Mouse (Mus musculus) embryo, embryonic 9.5 days (tissue): ENCODE measurements at regions not wholly inside any gene's neighbourhood (a gene's known extent, or its start where the extent isn't known, plus 50 kb on each side); places are given as distances from the start of the nearest gene placed in this dataset.
"Not testable (repeated sequence)": the region's sequence is repeated elsewhere in the genome, so short reads cannot be mapped to it uniquely, and the experiment has no call there.

Source experiments
- DNase-seq: peaks from one replicate; pipeline ENCODE4 v3.0.0-alpha.2; 2017; ENCODE audit errors: extremely low spot score

DNA sequence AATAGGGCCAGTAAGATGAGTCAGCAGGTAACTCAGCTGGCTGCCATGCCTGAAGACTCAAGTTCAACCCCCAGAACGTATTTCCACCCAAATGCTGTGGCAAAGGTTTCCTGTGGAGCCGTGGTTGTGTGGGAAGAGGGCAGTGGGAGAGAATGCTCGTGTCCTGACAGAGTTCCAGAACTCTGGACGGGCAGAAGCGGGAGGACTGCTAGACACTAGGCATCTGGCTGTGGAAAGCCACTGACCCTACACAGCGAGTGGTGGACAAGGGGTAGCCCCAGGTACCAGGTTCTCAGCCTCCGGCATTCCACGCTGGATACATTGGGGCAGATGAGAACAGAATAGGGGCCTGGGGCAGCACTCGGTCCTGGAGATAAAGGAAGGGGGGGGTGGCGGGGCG is 69.6 kb upstream of the Acsl3 start:
- no peak for DNase-seq

DNA sequence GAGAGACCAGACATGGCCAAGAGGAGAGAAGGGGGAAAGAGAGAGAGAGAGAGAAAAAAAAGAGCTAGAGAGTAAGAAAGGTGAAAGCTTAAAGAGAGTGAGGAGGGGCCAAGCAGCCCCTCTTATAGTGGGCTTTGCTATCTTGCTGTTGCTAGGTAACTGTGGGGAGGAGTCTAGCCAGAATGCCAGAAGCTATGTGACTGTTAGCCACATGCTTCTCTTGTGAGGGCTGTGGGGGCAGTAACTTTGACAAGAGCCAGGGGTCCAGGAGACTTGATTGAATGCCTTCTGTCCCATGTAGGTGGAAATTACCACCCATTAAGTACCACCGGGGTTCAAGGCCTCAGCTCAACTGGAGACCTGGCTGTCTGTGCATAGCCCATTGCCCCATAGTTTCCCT is 69.0 kb upstream of the Acsl3 start:
- not testable (repeated sequence) for DNase-seq

DNA sequence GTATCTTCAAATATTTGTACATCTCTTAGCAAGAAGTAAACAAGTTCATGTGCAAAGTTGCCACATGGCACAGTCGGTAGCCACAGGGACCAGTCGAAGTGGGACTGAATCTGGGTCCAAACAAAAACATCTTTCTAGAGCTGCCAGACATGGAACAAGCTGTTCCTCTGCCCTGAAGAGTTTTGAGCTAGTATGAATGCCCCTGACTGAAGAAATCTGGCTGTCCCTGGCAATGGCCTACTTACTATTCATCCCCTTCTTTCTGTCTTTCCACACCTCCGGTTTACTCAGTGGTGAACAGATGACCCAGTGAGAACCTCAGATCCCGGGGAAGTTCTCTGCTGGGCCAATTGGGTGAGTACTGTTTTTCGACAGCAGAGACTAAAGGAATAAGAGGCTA is 67.1 kb upstream of the Acsl3 start:
- no peak for DNase-seq

DNA sequence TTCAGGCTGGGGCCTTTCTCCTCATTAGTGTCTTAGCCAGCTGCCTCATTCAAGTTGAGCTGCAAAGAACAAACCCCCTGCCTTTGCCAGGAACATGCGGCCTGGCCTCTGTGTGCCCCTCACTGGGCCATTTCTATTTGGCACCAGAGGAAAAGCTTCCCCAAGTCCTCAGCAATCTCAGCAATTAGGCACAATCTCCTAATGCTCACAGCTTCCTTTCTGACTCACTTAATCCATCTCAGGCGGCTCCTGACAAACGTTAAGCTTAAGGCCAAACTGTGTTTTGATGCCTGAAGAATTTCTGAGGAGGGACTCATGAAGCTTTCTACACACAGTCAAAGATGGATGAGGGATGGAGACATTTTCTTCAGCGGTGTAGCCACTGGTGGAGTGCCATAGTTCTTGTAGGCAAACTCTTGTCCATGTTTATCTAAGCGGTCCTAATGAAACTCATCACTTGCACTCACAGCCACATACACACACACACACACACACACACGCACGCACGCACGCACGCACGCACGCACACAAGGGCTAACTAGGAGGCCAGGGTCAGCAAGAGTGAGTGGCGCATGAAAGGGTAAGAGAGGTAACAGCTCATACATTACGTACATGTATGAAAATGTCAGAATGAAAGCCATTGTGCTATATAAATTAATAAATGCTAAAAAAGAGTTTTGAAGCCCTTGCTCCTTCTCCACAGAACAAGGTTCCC is 63.5 kb upstream of the Acsl3 start:
- DNase-seq = no peak

DNA sequence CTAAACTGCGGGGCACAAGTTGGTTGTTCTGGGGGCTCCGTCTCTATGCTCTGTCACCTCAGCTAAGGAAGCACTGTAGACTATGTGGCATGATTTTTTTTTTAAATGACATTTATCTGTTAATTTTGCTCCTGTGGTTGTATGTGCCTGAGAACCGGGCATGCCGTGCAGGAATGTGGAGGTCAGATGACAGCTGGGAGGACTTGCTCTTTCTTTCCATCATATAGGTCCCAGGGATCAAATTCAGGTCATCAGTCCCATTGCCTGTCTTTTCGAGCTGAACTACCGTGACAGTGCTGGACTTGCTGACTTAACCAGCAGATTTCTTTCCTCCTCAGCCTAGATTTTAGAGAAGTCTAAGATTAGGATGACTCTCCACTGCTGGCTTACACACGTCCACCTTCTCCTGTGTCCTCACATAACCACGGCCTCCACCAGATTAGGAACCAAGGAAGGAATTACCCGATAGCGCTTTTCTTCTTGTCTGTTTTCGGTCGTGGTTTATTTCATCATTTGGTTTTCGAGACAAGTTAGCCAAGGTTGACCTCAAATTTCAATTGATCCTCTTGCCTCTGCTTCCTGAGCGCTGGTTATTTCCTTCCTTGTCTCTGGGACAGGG is 62.0 kb upstream of the Acsl3 start:
- DNase-seq = no peak

DNA sequence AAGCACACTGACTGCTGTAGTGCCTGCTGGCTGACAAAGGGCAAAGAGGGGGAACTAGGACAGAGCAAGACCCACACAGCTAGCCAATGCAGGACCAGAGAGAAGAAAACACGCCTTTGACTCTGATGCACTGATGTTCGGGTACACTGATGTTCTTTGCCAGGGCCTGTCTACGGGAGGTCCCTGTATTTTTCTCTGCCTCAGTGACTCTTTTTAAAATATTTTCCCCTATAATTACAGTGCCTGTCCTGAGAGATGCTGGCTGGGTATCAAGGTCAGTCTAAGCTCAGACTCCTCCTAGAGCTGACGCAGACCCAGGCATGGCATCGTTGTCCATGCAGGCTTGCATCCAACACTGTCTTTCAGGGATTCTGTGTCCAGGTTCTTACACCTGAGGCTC is 59.1 kb upstream of the Acsl3 start:
- DNase-seq = no peak

DNA sequence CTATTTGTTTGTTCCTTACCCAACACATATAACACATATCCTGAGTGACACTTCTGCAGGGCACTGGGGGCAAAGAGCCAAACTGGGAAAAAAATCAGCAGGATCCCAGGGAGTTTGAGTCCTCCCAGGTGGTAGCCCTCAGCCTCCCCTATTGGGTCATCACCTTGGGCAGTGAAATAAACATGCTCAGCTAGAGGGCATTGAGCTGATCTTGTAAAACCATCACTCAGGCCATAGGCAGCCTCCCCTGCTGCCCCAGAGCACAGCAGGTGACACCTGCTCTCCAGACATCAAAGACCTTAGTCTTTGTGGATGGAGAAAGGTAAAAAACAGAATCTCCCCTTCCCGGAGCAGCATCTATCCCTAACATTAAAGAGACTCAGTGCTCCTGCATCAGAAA is 57.0 kb upstream of the Acsl3 start:
- DNase-seq = no peak

DNA sequence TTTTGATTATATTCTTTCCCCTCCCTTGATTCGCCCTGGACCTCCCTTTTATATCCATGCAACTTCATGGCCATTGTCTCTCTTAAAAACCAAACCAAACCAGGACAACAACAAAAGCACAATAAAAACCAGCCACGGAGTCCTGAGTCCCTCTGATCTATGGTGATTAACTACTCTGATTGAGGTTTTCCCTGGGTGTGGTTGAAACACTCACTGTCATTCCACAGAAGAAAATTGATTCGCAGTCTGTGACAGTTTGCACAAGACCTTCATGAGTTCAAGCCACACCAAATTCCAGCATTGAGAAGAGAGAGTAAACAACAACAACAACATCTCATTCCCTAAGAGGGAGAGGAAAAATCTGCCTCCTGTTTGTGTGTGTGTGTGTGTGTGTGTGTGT is 56.1 kb upstream of the Acsl3 start:
- DNase-seq = no peak

DNA sequence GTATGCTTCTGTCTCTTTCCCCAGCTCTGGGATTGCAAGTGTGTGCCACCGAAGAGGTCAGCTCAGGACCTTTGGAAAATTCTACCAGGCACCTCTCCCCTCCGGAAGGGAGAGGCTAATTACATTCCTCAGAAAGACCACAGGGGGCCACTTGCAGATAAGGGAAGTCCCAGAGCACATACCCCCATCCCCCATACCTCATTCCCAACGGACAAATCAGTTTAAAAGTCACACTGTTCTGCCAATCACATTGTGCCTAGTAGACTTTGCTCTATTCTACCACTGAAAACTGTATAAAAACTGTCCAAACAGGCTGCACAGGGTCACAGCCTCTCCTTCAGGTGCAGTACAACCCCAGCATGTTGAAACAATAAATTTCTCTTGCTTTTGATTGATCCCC is 55.6 kb upstream of the Acsl3 start:
- peak; percentile 42 for DNase-seq

DNA sequence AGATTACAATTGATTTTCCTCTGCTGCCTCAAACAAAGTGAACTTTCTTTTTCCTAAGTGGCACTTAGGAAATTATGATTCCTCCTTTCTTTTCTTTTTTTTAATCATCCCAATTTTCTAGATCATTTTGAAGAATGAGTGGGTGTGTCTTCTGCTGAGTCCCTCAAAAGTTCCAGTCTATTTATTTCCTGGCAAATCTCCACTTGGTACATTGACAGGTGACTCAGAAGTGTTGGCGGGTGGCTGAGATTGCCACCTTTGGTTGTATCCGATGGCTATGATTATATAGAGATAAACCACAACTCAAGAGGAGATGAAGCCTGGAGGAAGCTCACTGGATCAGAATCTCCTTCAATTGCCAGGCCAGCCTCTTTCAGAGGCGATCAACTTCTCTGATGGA is 54.7 kb upstream of the Acsl3 start:
- no peak for DNase-seq

DNA sequence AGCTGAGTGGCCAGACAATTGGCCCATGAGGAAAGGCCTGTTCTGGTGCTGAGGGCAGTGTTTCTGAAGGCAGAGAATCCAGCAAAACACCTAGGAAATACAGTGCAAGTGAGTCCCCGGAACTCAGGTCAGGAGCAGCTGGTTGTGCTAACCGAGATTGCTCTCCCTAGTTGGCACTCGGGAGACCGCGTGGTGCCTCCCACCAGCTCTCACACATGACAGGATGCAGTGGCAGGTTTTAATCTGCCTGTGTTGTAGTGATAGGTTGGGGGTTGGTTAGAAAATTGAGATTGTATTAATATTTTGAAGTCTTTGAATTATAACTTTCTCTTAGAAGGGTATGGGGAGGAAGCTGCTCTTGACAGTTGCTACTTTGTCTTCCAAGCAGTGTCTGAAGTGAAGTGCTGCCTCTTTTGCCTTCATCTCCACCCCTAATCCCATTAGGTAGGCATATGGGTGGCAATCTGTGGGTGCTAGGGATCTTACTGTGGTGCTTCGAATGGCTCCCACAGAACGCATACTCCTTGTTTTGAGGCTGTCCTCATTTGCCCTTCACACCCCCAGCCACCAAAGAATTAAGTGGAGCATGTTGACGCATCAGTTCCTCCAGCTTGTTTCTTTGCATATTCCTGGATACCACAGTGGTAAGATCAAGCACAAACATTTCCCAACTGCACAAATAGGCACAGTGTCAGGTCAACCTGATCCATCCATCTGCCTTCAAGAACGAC is 52.6 kb upstream of the Acsl3 start:
- no peak for DNase-seq
